Mouse (Mus musculus): ENCODE measurements at regions not wholly inside any gene's neighbourhood (a gene's known extent, or its start where the extent isn't known, plus 50 kb on each side); places are given as distances from the start of the nearest gene placed in this dataset.

- Histone ChIP-seq H3K4me2 (ENCODE audit: low read length) (no peak overlapping the region), H3K27ac (no peak overlapping the region), H3K4me3 (replicated peaks; ENCODE audit: low read depth, low read length) (no peak overlapping the region), H3K9me3 (replicated peaks; ENCODE audit: low read length) (no peaks in the 10 kb centered on the region), H3K9ac (ENCODE audit: low read depth, low read length) (no peak overlapping the region), H3K36me3 (ENCODE audit: insufficient read depth, low read length) (no peaks in the 10 kb centered on the region), H3K27me3 (ENCODE audit: insufficient read depth, low read length) (no peaks in the 10 kb centered on the region), H3K4me1 (replicated peaks; ENCODE audit: insufficient read depth, low read length) (no peaks in the 10 kb centered on the region)
- WGBS, result 92% methylated on average over 5 of the region's 5 CpGs
- TF ChIP-seq CTCF (IDR thresholded peaks at IDR 0.05; ENCODE audit: low read depth), result no peak
- no peak for DNase-seq (ENCODE audit: low spot score)
- ATAC-seq (replicated peaks; ENCODE audit: low FRiP score, low read depth), result no peak
These were observed 82.2 kb downstream of the Il20rb start for GRCm38 (mm10) chr9:100404426-100404825.

DNA sequence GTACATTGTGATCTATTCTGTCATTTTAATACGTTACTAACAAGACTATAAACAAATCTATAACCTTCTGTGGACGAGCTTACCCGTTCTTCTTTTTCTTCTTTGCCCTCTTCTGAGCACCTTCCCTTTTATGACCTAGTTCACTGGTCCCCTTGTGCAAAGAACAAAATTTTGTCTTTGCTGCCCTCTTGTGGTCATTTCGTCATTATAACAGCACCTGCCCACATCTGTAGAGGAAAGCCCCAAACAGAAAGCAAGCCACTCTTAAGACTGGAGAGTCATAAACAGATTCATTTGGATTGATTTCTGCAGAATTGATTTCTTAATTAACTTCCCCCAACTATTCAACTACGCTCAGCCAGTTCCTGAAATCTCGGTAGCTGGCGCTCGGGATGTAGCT is 86.2 kb downstream of the Il20rb start:
- H3K4me1 ChIP-seq (replicated peaks; ENCODE audit: insufficient read depth, low read length), result no peaks in the 10 kb centered on the region
- H3K9me3 ChIP-seq (replicated peaks; ENCODE audit: low read length), result no peaks in the 10 kb centered on the region
- WGBS, result 19% methylated on average over 8 of the region's 8 CpGs
- H3K36me3 ChIP-seq (ENCODE audit: insufficient read depth, low read length), result no peaks in the 10 kb centered on the region
- H3K27me3 ChIP-seq (ENCODE audit: insufficient read depth, low read length), result no peaks in the 10 kb centered on the region
- no peak for ATAC-seq (replicated peaks; ENCODE audit: low FRiP score, low read depth)
- H3K4me3 ChIP-seq (replicated peaks; ENCODE audit: low read depth, low read length), result no peak overlapping the region
- no peak overlapping the region for H3K9ac ChIP-seq (ENCODE audit: low read depth, low read length)
- no peak overlapping the region for H3K27ac ChIP-seq
- peak; percentile 76 for TF ChIP-seq CTCF (IDR thresholded peaks at IDR 0.05; ENCODE audit: low read depth)
- peak; percentile 87 for DNase-seq (ENCODE audit: low spot score)
- H3K4me2 ChIP-seq (ENCODE audit: low read length), result no peak overlapping the region

DNA sequence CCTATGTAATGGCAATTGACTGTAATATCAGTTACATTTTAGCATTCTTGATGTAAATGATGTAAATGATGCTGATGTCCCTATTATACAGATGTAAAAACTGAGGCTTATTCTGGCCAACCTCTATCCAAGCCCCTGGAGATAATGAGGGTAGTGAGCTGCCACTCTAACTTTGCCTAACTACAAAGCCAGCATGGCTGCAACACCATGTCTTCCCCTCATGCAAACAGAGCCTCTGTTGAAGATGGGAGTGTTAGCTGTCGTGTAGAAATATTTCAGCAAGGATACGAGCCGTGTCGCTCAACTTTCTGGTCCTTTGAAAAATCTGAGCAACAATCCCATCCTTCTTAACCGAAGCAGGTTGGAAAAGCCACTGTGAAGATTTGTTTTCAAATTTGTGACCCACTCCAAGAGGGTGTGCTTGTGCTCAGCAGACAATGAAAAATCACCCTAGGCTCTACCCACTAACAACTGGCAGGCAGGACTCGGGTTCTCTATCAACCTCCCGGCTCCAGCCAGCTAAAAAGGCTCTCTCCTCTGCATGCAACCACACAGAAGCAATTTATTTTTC is 90.2 kb downstream of the Il20rb start:
- Histone ChIP-seq H3K27me3 (ENCODE audit: insufficient read depth, low read length) (no peaks in the 10 kb centered on the region), H3K9me3 (replicated peaks; ENCODE audit: low read length) (no peaks in the 10 kb centered on the region), H3K27ac (no peak overlapping the region), H3K4me1 (replicated peaks; ENCODE audit: insufficient read depth, low read length) (no peaks in the 10 kb centered on the region), H3K9ac (ENCODE audit: low read depth, low read length) (no peak overlapping the region), H3K36me3 (ENCODE audit: insufficient read depth, low read length) (no peaks in the 10 kb centered on the region), H3K4me3 (replicated peaks; ENCODE audit: low read depth, low read length) (no peak overlapping the region), H3K4me2 (ENCODE audit: low read length) (no peak overlapping the region)
- 60% methylated on average over 7 of the region's 7 CpGs for WGBS
- DNase-seq (ENCODE audit: low spot score) (peak; percentile 70), ATAC-seq (replicated peaks; ENCODE audit: low FRiP score, low read depth) (no peak; the same call in 1 of the 2 replicates)
- no peak for TF ChIP-seq CTCF (IDR thresholded peaks at IDR 0.05; ENCODE audit: low read depth)

DNA sequence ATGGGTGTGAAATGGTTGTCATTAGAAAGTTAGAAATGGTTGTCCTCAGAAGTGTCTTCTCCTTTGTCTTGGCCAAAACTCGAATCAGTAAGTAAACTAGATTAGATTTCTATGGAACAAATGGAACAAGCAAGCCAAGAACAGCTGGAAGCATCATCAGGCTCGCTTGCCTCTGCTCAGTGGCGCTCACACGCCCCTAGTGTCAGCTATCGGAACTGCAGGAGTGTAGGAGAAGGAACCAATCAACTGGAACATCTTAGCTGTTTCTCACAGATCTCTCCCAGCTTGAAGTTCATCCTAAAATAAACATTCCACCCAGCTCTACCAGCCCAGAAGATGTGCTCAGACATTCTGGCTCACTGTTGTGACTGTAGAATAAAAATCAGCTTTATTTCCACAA is 90.9 kb downstream of the Il20rb start:
- TF ChIP-seq CTCF (IDR thresholded peaks at IDR 0.05; ENCODE audit: low read depth), result peak; percentile 92
- Histone ChIP-seq H3K9me3 (replicated peaks; ENCODE audit: low read length) (no peaks in the 10 kb centered on the region), H3K4me3 (replicated peaks; ENCODE audit: low read depth, low read length) (no peak overlapping the region), H3K4me1 (replicated peaks; ENCODE audit: insufficient read depth, low read length) (no peaks in the 10 kb centered on the region), H3K4me2 (ENCODE audit: low read length) (no peak overlapping the region), H3K9ac (ENCODE audit: low read depth, low read length) (no peak overlapping the region), H3K36me3 (ENCODE audit: insufficient read depth, low read length) (no peaks in the 10 kb centered on the region), H3K27me3 (ENCODE audit: insufficient read depth, low read length) (no peaks in the 10 kb centered on the region), H3K27ac (no peak overlapping the region)
- WGBS, result 4% methylated on average over 5 of the region's 5 CpGs
- DNase-seq (ENCODE audit: low spot score), result peak; percentile 78
- no peak for ATAC-seq (replicated peaks; ENCODE audit: low FRiP score, low read depth)

DNA sequence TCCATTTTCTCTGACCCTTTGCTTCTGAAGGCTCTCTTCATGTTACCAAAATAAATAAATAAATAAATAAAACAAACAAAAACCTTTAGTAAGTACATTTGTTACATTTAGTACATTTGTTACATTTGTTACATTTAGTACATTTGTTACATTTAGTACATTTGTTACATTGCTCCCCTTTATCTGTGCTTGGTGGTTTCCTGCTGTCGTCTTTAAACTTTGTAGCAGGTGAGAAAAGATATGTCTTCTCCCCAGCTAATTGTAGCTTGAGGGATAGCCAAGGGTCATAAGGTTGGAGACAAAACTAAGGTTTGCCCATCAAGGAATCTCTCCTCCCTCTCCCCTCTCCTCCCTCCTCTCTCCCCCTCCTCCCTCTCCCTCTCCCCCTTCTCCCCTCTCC is 92.0 kb downstream of the Il20rb start:
- Histone ChIP-seq H3K4me1 (replicated peaks; ENCODE audit: insufficient read depth, low read length) (no peaks in the 10 kb centered on the region), H3K36me3 (ENCODE audit: insufficient read depth, low read length) (no peaks in the 10 kb centered on the region), H3K9me3 (replicated peaks; ENCODE audit: low read length) (no peaks in the 10 kb centered on the region), H3K27ac (no peak overlapping the region), H3K9ac (ENCODE audit: low read depth, low read length) (no peak overlapping the region), H3K4me3 (replicated peaks; ENCODE audit: low read depth, low read length) (no peak overlapping the region), H3K27me3 (ENCODE audit: insufficient read depth, low read length) (no peaks in the 10 kb centered on the region), H3K4me2 (ENCODE audit: low read length) (no peak overlapping the region)
- ATAC-seq (replicated peaks; ENCODE audit: low FRiP score, low read depth) (no peak), DNase-seq (ENCODE audit: low spot score) (no peak)
- TF ChIP-seq CTCF (IDR thresholded peaks at IDR 0.05; ENCODE audit: low read depth), result no peak
- 55% methylated on average over 1 of the region's 1 CpGs for WGBS

DNA sequence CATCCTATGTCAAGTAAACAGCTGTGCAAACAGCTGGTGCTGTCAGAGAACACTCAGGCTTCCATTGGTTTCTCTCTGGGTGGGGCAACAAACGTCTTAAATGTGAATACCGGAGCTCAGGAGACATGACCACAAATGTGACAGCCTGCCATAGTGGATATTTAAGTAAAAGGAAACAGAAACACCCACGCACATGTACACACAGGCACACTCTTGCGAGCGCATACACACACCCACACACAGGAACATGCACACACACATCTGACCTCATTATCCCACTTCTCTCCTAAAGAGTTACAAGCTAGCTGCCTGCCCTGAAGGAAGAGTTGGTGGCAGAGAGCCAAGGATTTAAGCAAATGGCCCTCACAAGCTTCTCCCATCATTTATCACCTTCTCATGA is 92.4 kb downstream of the Il20rb start:
- no peaks in the 10 kb centered on the region for H3K9me3 ChIP-seq (replicated peaks; ENCODE audit: low read length)
- H3K4me1 ChIP-seq (replicated peaks; ENCODE audit: insufficient read depth, low read length), result no peaks in the 10 kb centered on the region
- no peaks in the 10 kb centered on the region for H3K36me3 ChIP-seq (ENCODE audit: insufficient read depth, low read length)
- H3K27ac ChIP-seq, result no peak overlapping the region
- no peak for ATAC-seq (replicated peaks; ENCODE audit: low FRiP score, low read depth)
- no peak for TF ChIP-seq CTCF (IDR thresholded peaks at IDR 0.05; ENCODE audit: low read depth)
- no peak overlapping the region for H3K9ac ChIP-seq (ENCODE audit: low read depth, low read length)
- DNase-seq (ENCODE audit: low spot score), result no peak
- WGBS, result 45% methylated on average over 5 of the region's 5 CpGs
- no peak overlapping the region for H3K4me2 ChIP-seq (ENCODE audit: low read length)
- no peak overlapping the region for H3K4me3 ChIP-seq (replicated peaks; ENCODE audit: low read depth, low read length)
- H3K27me3 ChIP-seq (ENCODE audit: insufficient read depth, low read length), result no peaks in the 10 kb centered on the region

DNA sequence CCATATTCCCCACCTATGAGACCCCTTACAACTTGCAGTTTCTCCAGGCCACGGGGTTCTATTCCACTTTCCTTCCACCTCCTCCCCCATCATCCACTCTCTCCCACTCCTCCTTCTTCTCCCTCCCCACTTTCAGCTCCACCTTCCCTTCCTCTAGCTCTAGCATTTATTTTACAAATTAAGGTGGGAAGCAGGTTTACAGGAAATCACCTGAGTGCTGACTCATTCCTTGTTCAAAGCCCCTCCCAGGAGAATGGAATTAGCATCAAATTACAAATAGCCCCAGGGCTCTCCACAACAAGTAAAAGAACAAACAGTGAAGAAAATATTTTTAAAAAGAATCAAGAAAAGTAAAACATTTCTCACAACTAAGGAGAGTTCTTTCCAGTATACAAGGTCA is 94.3 kb downstream of the Il20rb start:
- ATAC-seq (replicated peaks; ENCODE audit: low FRiP score, low read depth) (no peak), DNase-seq (ENCODE audit: low spot score) (no peak)
- Histone ChIP-seq H3K4me3 (replicated peaks; ENCODE audit: low read depth, low read length) (no peak overlapping the region), H3K36me3 (ENCODE audit: insufficient read depth, low read length) (no peaks in the 10 kb centered on the region), H3K27me3 (ENCODE audit: insufficient read depth, low read length) (no peaks in the 10 kb centered on the region), H3K4me1 (replicated peaks; ENCODE audit: insufficient read depth, low read length) (no peaks in the 10 kb centered on the region), H3K9me3 (replicated peaks; ENCODE audit: low read length) (no peaks in the 10 kb centered on the region), H3K27ac (no peak overlapping the region), H3K4me2 (ENCODE audit: low read length) (no peak overlapping the region), H3K9ac (ENCODE audit: low read depth, low read length) (no peak overlapping the region)
- TF ChIP-seq CTCF (IDR thresholded peaks at IDR 0.05; ENCODE audit: low read depth), result no peak
- 22% methylated on average over 1 of the region's 1 CpGs for WGBS

All from kidney, postnatal 0 days (tissue).